Mouse (Mus musculus): ENCODE results near the gene Arhgap19.
"Not testable (repeated sequence)": the region's sequence is repeated elsewhere in the genome, so short reads cannot be mapped to it uniquely, and the experiment has no call there.

The Arhgap19 gene

GRCm38 (mm10) chr19:41801742-41802369 is at the start of gene Arhgap19:
TSS of gene Arhgap19 (minus strand) at chr19:41802047.
- DNase-seq (ENCODE audit: low read depth in 2 of 2, low spot score in 2 of 2), result peak; percentile 83 to 89

DNA sequence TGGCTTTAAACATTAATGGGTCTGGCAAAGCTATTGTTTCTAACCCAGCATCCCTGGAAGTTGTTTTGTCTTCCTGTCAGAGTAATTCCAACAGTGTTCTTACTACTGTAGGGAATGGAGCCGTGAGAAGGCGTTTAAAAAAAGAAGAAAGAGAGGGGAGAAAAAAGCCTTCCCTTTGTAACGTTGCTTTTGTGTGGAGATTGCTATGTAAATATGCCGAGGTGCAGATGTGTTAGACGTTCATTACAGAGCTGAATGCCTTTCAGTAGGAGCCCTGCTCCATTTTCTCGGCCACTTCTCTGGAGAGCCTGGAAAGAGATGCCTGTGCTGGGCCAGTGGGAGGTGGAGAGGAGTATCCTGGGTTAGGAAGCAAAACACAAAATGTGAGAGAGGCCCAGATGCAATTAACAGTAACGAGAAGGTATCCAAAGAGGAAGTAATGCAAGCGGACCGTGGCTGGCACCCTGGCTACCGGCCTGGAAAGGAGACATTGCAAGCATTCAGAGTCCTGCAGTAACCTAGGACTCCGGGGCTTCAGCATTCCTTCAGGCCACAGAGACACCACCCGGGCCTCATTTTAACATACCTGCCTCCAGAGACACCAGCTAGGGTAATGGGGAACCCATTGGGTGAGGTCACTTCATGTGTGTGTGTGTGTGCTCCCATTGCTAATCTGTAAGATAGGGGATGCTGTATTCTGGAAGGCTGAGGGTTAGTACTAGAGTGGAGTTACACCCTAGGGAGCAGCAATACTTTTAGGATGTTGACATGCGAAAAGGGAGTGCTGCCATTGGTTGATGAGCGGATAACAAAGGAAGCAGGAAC is 49.1 kb upstream of the Arhgap19 start:
- no peak for DNase-seq (ENCODE audit: low read depth in 2 of 2, low spot score in 2 of 2)

DNA sequence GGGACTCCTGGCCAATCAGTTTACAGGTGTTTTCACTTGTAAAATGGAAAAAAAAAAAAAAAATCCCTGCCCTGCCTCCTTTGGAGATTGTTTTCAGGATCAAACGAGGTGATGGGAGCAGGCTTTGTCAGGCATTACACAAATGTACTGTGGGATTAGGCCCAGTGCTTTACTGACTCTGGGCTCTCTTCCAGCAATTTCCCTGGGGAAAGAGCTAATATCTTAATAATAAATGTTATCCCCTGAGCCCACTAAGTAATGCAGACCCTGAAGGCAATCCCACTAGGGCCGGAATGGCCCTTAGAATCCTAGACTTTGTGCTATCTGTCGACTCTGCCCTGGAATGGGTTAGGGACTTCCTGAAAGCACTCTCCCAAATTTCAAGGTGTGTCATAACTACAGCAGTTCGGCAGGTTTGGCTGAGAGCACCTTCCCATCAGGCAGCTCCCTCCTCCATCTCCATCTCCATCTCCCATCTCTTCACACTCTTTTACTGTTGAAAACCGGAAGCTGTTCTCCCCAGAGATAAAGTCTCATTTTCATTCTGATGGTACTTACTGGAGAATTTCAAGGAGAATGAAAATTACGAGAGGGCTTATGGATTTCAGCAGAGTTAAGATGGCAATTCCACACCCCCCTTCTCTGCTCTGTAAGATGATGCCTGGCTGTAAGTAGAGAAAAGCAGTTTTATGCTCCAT is 48.3 kb upstream of the Arhgap19 start:
- DNase-seq (ENCODE audit: low read depth in 2 of 2, low spot score in 2 of 2), result no peak

GRCm38 (mm10) chr19:41847992-41848851 is 46.4 kb upstream of the Arhgap19 start, which contains the start of gene Frat2:
TSS of gene Frat2 (minus strand) at chr19:41848132.
- peak; percentile 90 to 91 for DNase-seq (ENCODE audit: low read depth in 2 of 2, low spot score in 2 of 2)

GRCm38 (mm10) chr19:41847614-41847991 is 45.8 kb upstream of the Arhgap19 start:
- not testable (repeated sequence) for DNase-seq (ENCODE audit: low read depth in 2 of 2, low spot score in 2 of 2)

DNA sequence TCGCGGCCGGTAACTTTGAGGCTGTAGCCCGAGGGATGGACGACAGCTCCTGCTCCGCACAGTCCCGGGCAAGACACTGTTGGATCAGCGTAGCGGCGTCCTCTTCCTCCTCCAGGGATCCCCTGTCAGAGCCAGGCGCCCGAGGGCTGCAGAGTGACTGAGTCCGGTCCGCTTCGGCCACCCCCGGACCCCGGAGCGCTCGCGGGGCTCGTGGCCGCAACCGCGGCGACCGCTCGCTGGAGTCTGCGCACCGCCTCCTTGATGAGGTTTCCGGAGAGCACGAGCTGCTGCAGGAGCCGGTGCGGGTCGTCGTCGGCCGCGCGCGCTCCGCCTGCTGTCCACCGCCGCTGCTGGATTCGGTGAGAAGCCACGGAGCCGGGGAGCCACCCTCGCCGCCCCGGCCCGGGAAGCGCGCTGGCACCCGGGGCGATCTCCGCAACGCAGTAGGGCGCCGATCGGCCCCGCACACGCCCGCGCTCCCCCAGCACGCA is 45.3 kb upstream of the Arhgap19 start:
- peak in 1 of 2 experiments; percentile 14 for DNase-seq (ENCODE audit: low read depth in 2 of 2, low spot score in 2 of 2)

- peak in 1 of 2 experiments; percentile 7 for DNase-seq (ENCODE audit: low read depth in 2 of 2, low spot score in 2 of 2)
Observed at GRCm38 (mm10) chr19:41846366-41847090, 44.7 kb upstream of the Arhgap19 start.

DNA sequence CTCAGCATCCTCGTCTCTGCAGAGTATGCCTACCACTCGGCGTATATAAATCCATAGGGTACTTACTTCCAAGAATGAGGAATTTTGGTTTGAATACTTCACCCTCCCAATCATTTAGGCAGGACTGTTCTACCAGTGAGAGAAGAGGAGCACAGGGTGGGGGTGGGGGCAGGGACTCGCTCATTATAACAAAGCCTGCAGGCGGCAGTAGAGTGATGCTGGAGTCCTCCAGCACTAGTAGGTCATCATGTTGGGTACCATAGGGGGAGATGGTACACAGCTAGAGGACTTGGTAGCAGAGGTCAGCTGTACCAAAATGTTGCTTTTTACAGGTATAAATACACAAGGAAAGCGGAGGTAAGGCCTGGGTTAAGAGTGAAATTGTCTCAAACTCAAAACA is 42.5 kb upstream of the Arhgap19 start:
- no peak for DNase-seq (ENCODE audit: low read depth in 2 of 2, low spot score in 2 of 2)

- no peak for DNase-seq (ENCODE audit: low read depth in 2 of 2, low spot score in 2 of 2)
Observed at GRCm38 (mm10) chr19:41842706-41843105, 40.9 kb upstream of the Arhgap19 start.

GRCm38 (mm10) chr19:41842196-41842595 is 40.3 kb upstream of the Arhgap19 start:
- DNase-seq (ENCODE audit: low read depth in 2 of 2, low spot score in 2 of 2), result no peak

DNA sequence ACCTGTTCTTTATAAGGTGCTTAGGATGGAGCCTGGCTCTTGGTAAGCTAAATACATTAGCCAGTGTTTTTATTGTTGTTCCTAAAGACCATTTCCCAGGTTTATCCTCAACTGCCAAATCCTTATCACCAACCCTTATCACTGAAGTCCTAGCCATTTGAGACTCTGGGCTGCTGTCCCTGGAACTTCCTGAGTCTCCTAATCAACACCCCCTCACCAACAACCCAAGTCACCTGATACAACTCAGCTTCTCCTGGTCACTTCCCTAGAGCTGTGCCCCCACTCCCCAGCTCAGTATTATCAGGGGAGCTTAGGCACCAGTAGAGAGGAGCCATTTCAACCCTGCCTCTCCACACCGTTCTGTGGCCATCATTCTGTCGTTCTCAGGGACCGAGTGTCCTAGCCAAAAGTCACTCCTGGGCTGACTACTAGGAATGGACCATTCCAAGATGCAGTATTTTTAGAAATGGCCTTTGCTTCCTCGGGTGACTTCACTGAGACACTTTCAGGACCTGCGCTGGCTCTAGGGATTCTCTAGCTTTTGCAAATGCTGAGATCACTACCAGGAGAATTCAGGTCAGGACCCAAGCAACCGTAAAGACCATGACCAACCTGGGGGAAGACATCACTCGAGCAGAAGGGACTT is 39.4 kb upstream of the Arhgap19 start:
- no peak for DNase-seq (ENCODE audit: low read depth in 2 of 2, low spot score in 2 of 2)

DNA sequence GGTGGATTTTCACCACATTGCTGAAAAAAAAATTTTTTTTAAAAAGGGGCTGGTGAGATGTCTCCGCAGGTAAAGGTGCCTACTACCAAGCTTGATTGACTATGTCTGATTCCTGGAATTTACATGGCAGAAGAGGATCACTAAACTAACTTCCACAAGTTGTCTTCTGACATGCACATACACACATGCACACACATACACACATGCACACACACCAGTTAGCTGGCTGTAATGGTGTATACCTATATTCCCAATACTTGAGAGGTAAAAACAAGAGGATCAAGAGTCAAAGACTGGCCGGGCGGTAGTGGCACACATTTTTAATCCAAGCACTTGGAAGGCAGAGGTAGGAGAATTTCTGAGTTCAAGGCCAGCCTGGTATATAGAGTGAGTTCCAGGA is 37.8 kb upstream of the Arhgap19 start:
- no peak for DNase-seq (ENCODE audit: low read depth in 2 of 2, low spot score in 2 of 2)

DNA sequence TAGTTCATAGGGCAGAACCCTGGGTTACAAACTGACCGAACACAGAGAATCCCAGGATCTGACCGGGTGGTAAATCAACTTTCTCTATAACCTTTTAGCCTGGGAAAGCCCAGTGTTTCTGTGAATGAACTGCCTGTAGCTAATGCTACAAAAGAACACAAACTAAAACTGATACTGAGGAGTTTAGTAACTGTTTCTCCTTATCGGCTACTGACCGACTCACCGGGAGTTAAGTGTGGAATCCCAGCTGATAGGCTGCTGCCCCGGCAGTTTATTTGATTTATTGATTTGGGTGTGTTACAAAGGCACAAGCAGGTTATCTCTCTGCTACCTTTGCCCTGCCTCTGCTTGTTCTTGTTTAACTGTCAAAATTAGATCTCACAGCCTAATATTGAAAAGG is 37.0 kb upstream of the Arhgap19 start:
- DNase-seq (ENCODE audit: low read depth in 2 of 2, low spot score in 2 of 2), result no peak

DNA sequence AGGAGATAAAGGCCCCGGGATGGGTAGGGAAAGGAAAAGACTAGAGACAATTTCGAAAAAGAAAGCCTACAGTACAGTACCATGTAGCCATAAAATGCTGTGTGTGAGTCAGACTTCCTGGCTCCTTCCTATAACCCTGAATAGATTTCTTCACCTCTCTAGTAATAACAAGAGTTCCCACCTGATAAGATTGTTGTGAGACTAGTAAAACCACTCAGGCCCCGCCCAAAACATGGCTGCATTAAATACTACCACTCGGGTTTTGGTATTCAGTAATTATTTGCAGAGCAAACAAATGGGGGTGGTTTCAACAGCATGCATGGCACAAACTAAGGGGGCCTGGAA is 36.0 kb upstream of the Arhgap19 start:
- DNase-seq (ENCODE audit: low read depth in 2 of 2, low spot score in 2 of 2), result no peak

DNA sequence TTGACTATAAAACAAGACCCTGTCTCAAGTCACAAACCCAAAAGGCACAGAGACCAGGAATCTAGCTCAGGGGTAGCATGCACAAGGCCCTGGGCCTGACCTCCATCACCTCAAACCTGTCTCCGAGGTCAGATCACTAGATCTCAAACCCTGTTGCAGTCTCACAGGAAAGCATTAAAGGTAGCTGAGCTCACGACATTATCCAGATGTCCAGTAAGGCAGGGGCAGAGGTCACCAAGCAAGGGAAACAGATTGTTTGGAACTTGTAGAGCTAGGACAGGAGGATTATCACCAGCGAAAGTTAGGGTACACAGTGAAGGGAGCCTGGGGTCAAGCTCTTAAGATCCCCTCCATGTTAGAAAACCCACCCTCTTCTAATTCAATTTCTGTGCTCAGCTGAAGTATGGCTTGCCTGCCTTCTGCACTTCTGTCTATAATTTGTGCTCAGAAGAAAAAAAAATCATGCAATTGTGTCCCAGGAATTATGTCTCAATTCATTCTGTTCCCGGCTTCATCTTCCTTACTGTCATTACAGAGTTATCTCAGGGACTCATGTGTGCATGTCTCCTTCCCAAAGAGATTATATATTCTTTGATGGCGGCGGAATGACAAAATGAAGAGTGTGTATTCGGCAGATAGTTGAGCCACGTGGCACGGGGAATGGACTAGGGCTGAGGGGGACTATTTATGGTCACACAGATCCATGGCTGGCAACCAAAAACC is 35.5 kb upstream of the Arhgap19 start:
- DNase-seq (ENCODE audit: low read depth in 2 of 2, low spot score in 2 of 2), result no peak

GRCm38 (mm10) chr19:41836719-41837118 is 34.9 kb upstream of the Arhgap19 start:
- no peak for DNase-seq (ENCODE audit: low read depth in 2 of 2, low spot score in 2 of 2)

DNA sequence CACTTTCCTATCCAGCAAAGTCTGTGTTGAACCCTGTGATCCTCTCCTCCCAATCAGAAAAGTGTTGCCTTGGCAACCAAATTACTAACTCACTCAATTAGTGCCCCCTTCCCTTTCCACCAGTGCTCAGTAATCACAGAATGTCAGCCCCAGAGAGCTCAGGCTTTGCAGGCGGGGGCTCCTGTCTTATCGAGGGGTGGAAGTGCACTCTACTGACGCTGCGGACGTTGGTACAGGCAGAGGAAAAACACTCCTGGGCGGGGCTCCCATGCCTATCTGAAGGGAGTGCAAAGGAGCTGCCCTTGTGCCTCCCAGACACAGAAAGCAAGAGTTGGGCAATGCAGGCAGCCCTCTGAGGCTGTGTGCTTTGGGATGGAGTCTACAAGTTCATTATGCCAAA is 34.0 kb upstream of the Arhgap19 start:
- DNase-seq (ENCODE audit: low read depth in 2 of 2, low spot score in 2 of 2), result peak in 1 of 2 experiments; percentile 20

DNA sequence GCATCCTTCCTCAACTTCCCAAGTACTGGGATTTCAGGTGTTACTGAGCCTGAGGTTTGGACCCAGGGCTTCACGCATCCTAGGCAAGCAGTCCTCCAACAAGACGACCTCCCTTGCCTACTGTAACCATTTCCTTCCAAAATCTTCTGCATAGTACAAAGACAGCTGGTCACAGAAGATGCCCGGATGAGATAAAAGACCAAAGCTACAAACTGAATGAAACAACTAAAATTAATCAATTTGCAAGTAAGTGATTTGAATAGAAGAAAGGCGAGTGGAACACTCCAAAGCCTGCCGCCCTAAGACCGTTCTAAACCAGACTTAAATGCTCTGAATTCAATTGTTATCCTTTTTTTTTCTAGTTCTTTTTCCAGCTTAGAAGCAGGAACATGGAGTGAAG is 33.6 kb upstream of the Arhgap19 start:
- no peak for DNase-seq (ENCODE audit: low read depth in 2 of 2, low spot score in 2 of 2)

Measured in CD8-positive naive resting alpha-beta T cell, adult 2 months (primary cell).